Mouse (Mus musculus) liver, embryonic 13.5 days (tissue): ENCODE results near the gene Gimap4. TPM values are rescaled to one million over a fixed set of nuclear protein-coding genes. Genes with fewer than 3 reads are reported as not detected.

Source experiments
- ATAC-seq: fragments of 200-750 bp; cut with Nextera tagmentation; 2 replicates; pipeline ENCODE4 v1.8.0; 2017; ENCODE audit warnings: low read depth, mild to moderate bottlenecking, moderate number of reproducible peaks, moderate library complexity
- DNase-seq: peaks from one replicate; pipeline ENCODE4 v3.0.0; 2022
- H3K27ac ChIP-seq: fragments of 300-500 bp; sonication (generic); 2 replicates; pipeline ENCODE4 v1.5.1; 2015; ENCODE audit warnings: moderate library complexity, mild to moderate bottlenecking, inconsistent platforms
- H3K27me3 ChIP-seq: fragments of 300-500 bp; sonication (generic); 2 replicates; pipeline ENCODE4 v1.6.1; 2015; ENCODE audit warnings: mild to moderate bottlenecking, inconsistent platforms
- H3K36me3 ChIP-seq: fragments of 300-500 bp; sonication (generic); 2 replicates; pipeline ENCODE4 v1.6.1; 2015; ENCODE audit warnings: mild to moderate bottlenecking, inconsistent platforms
- H3K4me1 ChIP-seq: fragments of 300-500 bp; sonication (generic); replicated peaks from 2 replicates; pipeline ENCODE4 v1.6.1; 2015; ENCODE audit warnings: inconsistent platforms
- H3K4me2 ChIP-seq: fragments of 300-500 bp; sonication (generic); 2 replicates; pipeline ENCODE4 v1.6.1; 2015; ENCODE audit warnings: inconsistent platforms, mild to moderate bottlenecking, moderate library complexity
- H3K4me3 ChIP-seq: fragments of 300-500 bp; sonication (generic); replicated peaks from 2 replicates; pipeline ENCODE4 v1.5.1; 2015; ENCODE audit warnings: mild to moderate bottlenecking, inconsistent platforms
- H3K9ac ChIP-seq: fragments of 300-500 bp; sonication (generic); 2 replicates; pipeline ENCODE4 v1.6.1; 2015; ENCODE audit warnings: mild to moderate bottlenecking, inconsistent platforms
- H3K9me3 ChIP-seq: fragments of 300-500 bp; sonication (generic); replicated peaks from 2 replicates; pipeline ENCODE4 v1.6.1; 2016; ENCODE audit warnings: inconsistent platforms
- WGBS: fragments of 180-500 bp; shearing (Covaris S2); methylation state at CpG from one replicate; pipeline ENCODE4 v1.1.7; 2015; ENCODE audit not compliant: insufficient replicate concordance; 5-methylcytosine and 5-hydroxymethylcytosine counted together
- polyA plus RNA-seq: library from polyadenylated mRNA; unstranded; fragments of >200 nt; fragmentation: Nextera tagmentation; extraction: Ambion mirVana; gene quantifications from 2 replicates; pipeline ENCODE4 v1.2.1, GENCODE M21; 2015

The Gimap4 gene
- polyA plus RNA-seq, 1 experiment from 2014 or later: 11.6 TPM

DNA sequence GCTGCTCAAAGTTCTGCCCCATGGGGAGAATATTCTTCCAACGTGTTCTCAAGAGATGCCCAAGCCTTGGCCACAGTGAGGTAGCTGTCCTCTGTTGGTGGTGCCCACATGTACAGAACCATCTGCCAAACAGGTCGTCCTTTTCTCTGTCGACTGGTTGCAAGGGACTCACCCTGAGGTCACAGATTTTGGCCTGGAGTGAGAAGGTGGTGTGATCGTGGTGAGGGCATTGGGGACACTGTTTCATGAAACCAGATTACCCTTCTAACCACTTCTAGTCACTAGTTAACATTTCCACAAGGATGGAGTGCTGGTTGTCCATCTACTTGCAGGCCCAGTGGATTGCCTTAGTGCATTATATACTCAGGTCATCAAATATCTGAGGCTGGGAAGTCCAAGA lies 35.6 kb upstream of the Gimap4 start:
- no peaks in the 10 kb centered on the region for H3K9me3 ChIP-seq

DNA sequence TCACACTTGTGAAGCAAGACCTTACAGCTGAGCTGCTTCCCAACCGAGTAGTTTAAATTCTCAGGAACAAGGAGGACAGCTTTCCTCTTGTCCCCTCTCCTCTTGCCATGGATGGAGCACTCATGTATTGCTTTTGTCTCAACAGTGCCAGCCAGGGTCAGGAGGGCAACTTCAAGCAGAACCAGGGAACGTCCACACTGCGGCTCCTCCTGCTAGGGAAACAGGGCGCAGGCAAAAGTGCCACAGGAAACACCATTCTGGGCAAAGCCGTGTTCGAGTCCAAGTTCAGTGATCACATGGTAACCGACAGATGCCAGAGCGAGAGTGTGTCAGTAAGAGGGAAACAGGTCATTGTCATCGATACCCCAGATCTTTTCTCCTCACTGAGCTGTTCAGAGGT lies 34.3 kb upstream of the Gimap4 start:
- Histone ChIP-seq H3K4me1 (peaks cover 3% of the 10 kb centered on the region; the same call in 1 of the 2 replicates), H3K27me3 (no peaks in the 10 kb centered on the region; the same call in 1 of the 2 replicates), H3K9me3 (no peaks in the 10 kb centered on the region), H3K4me2 (no peak overlapping the region), H3K27ac (no peak overlapping the region), H3K4me3 (no peak overlapping the region), H3K9ac (no peak overlapping the region), H3K36me3 (no peaks in the 10 kb centered on the region)
- WGBS: 76% methylated on average over 9 of the region's 9 CpGs
- ATAC-seq (no peak), DNase-seq (no peak)

More for the DNA sequence above, 35.6 kb upstream of the Gimap4 start:
- Histone ChIP-seq H3K27me3 (no peaks in the 10 kb centered on the region; the same call in 1 of the 2 replicates), H3K36me3 (no peaks in the 10 kb centered on the region), H3K4me1 (peaks cover 3% of the 10 kb centered on the region; the same call in 1 of the 2 replicates), H3K4me2 (no peak overlapping the region), H3K9ac (no peak overlapping the region), H3K27ac (no peak overlapping the region), H3K4me3 (no peak overlapping the region)
- DNase-seq: no peak
- ATAC-seq: no peak
- 69% methylated on average over 4 of the region's 4 CpGs for WGBS

DNA sequence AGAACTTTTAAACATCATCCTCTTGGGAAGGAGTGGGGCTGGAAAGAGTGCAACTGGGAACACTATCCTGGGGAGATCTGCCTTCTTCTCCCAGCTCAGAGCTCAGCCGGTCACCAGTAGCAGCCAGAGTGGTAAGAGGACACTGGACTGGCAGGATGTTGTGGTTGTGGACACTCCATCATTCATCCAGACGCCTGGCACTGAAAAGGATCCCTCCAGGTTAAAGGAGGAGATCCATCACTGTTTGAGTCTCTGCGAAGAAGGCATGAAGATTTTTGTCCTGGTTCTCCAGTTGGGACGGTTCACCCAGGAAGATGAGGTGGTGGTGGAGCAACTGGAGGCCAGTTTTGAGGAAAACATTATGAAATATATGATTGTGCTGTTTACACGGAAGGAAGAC lies 25.6 kb upstream of the Gimap4 start:
- no peak for ATAC-seq

DNA sequence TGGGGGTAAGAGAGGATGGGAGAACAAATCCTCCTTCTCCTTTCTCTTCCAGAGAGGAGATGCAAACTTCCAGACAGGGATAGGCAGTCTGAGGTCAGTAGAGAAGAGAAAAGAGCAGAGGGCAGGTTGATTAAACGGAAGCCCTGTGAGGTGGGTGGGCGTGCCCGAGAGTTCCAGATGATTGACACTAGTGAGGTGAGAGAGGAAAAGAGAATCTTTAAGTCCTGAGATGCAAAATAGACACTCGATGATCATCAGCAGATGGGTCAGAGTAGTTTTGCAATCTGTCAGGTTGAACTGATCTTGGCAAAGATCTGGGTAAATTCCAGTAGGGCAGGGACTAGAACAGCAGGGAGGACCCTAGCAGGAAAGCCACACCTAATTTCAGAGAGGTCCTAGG lies 19.6 kb upstream of the Gimap4 start:
- H3K4me2 ChIP-seq: no peak overlapping the region
- H3K9ac ChIP-seq: no peak overlapping the region
- no peaks in the 10 kb centered on the region for H3K27me3 ChIP-seq
- no peaks in the 10 kb centered on the region for H3K9me3 ChIP-seq
- peaks cover 7% of the 10 kb centered on the region for H3K4me1 ChIP-seq
- H3K4me3 ChIP-seq: no peak overlapping the region
- ATAC-seq: no peak
- no peaks in the 10 kb centered on the region for H3K36me3 ChIP-seq
- no peak for DNase-seq
- H3K27ac ChIP-seq: no peak overlapping the region
- 52% methylated on average over 4 of the region's 4 CpGs for WGBS

More for the DNA sequence above, 25.6 kb upstream of the Gimap4 start:
- Histone ChIP-seq H3K4me3 (no peak overlapping the region), H3K36me3 (no peaks in the 10 kb centered on the region), H3K27me3 (no peaks in the 10 kb centered on the region), H3K9ac (no peak overlapping the region), H3K4me2 (no peak overlapping the region), H3K27ac (no peak overlapping the region), H3K4me1 (no peaks in the 10 kb centered on the region), H3K9me3 (no peaks in the 10 kb centered on the region)
- WGBS: 52% methylated on average over 5 of the region's 5 CpGs
- no peak for DNase-seq

DNA sequence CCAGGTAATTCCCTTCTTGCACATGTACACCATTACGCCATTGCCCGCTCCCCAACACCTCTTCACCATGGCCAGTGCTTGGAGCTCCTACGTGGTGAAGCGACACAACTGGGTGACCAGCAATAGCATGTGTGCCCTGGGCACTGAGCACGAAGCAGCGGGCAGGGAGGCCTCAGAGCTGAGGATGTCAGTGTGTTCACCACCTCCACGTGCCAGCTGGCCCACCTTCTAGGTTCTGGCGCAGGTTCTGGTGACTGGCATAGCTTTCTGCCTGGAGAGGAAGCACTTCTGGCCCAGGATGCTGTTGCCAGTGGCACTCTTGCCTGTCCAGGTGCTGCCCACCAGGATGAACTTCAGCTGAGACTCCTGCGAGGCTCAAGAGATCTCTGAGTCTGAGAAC lies 18.9 kb upstream of the Gimap4 start:
- Histone ChIP-seq H3K27ac (no peak overlapping the region), H3K27me3 (no peaks in the 10 kb centered on the region), H3K9ac (no peak overlapping the region), H3K4me2 (no peak overlapping the region), H3K9me3 (no peaks in the 10 kb centered on the region), H3K4me1 (peaks cover 7% of the 10 kb centered on the region), H3K36me3 (no peaks in the 10 kb centered on the region), H3K4me3 (no peak overlapping the region)
- DNase-seq (no peak), ATAC-seq (no peak)
- 77% methylated on average over 9 of the region's 9 CpGs for WGBS

DNA sequence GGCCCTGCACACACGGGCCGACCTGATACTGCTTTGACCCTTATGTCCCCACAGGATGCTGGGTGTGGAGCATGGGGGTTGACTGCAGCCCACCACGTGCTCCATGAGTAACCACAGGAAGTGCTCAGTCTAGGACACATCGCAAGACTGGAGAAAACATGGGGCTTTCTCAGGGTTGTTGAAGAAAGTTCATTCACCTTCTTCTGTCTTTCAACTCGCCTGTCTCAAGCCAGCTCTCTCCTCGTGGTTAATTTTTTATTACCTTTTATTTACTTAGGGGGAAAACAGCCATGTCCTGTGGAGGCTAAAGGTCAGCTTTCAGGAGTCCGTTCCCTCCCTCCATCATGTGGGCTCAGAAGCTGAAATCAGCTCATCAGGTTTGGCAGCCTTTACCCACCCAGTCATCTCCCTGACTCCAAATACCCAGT lies 18.2 kb upstream of the Gimap4 start:
- Histone ChIP-seq H3K9me3 (no peaks in the 10 kb centered on the region), H3K9ac (no peak overlapping the region), H3K36me3 (no peaks in the 10 kb centered on the region), H3K4me2 (no peak overlapping the region), H3K27me3 (no peaks in the 10 kb centered on the region), H3K4me3 (no peak overlapping the region), H3K27ac (no peak overlapping the region), H3K4me1 (peaks cover 7% of the 10 kb centered on the region)
- no peak for DNase-seq
- 23% methylated on average over 7 of the region's 7 CpGs for WGBS
- peak; percentile 59 for ATAC-seq

DNA sequence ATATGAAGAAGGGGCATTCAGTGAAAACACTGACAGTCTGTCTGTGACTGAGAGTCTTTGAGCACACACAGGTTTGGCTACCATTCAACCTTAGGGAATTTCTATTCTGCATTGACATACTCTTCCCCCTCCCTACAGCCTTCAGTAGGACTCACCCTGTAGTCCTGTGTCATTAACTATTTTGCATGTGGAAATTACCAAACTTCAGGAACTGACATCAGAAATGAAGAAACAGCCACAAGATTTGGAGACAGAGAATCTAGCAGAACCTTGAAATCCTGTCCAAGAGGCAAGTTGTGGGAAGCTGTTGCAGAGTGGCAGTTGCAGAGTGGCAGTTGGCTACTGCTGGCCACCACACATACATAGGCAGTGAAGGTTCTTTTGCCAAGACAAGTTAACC lies 16.3 kb upstream of the Gimap4 start:
- Histone ChIP-seq H3K4me1 (peaks cover 7% of the 10 kb centered on the region), H3K9me3 (no peaks in the 10 kb centered on the region), H3K4me3 (no peak overlapping the region), H3K36me3 (no peaks in the 10 kb centered on the region), H3K27me3 (no peaks in the 10 kb centered on the region), H3K4me2 (no peak overlapping the region), H3K27ac (no peak overlapping the region), H3K9ac (no peak overlapping the region)
- DNase-seq (no peak), ATAC-seq (no peak)

DNA sequence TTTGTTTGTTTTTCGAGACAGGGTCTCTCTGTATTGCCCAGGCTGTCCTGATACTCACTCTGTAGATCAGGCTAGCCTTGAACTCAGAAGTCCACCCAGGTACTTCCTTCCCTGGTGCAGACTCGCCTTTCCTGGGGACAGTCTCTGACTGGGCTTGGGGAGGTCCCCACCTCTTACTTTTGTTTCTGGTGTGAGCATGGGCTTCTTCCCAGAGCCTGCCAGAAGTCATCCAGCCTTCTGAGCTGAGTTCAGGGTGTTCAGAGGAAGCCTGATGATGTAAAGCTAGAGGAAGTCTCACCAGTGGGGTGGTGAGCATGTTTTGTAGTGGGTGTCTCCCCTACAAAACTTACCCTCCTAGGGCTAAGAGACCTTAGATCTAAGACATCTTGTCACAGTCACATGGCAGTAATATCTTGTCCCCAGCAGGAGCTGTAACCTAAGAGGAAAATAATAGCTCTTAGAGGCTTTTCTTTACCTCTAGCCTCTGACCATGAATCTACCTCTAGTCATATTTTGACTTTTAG lies 14.8 kb upstream of the Gimap4 start:
- no peak overlapping the region for H3K4me3 ChIP-seq
- H3K9me3 ChIP-seq: no peaks in the 10 kb centered on the region
- no peak overlapping the region for H3K27ac ChIP-seq
- H3K4me1 ChIP-seq: peaks cover 7% of the 10 kb centered on the region
- ATAC-seq: no peak
- 35% methylated on average over 2 of the region's 2 CpGs for WGBS
- no peak overlapping the region for H3K9ac ChIP-seq
- H3K4me2 ChIP-seq: no peak overlapping the region
- H3K27me3 ChIP-seq: no peaks in the 10 kb centered on the region
- no peaks in the 10 kb centered on the region for H3K36me3 ChIP-seq
- no peak for DNase-seq

DNA sequence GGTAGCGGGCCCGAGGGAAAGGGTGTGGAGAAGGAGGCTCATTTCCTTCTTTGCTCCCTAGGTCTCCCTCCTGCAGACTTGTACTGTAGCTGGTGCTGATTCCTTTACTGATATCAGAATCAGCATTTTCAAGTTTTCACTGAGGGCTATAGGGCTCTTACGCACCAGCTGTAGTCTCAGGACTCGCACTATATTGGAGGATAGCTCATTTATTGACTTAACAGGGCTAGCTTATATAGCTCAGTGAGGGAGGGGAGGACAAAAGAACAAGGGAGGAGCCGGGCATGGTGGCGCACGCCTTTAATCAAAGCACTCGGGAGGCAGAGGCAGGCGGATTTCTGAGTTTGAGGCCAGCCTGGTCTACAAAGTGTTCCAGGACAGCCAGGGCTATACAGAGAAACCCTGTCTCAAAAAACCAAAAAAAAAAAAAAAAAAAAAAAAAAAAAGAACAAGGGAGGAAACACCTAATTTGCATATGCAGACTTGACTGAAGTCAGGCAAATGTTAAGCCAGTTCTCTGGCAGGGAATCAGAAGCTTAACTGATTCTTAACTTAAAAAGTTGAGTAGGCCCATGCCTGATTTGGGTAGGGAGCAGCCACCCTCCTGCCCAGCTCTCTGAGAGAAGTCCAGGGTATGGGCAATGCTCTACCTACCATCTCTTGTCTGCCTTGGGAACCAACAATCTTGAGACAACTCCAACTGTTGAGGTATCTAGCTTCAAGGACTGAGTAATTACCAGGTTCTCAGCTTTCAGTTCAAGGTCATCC lies 9.9 kb upstream of the Gimap4 start:
- 0 out of 2 replicates have a peak, but pooled peaks cover 4% of the 10 kb centered on the region for H3K36me3 ChIP-seq
- no peak overlapping the region for H3K4me2 ChIP-seq
- H3K9me3 ChIP-seq: no peaks in the 10 kb centered on the region
- DNase-seq: no peak
- no peak overlapping the region for H3K27ac ChIP-seq
- H3K4me3 ChIP-seq: no peak overlapping the region
- no peak for ATAC-seq
- H3K27me3 ChIP-seq: no peaks in the 10 kb centered on the region
- peaks cover 27% of the 10 kb centered on the region for H3K4me1 ChIP-seq
- 79% methylated on average over 9 of the region's 9 CpGs for WGBS
- no peak overlapping the region for H3K9ac ChIP-seq

DNA sequence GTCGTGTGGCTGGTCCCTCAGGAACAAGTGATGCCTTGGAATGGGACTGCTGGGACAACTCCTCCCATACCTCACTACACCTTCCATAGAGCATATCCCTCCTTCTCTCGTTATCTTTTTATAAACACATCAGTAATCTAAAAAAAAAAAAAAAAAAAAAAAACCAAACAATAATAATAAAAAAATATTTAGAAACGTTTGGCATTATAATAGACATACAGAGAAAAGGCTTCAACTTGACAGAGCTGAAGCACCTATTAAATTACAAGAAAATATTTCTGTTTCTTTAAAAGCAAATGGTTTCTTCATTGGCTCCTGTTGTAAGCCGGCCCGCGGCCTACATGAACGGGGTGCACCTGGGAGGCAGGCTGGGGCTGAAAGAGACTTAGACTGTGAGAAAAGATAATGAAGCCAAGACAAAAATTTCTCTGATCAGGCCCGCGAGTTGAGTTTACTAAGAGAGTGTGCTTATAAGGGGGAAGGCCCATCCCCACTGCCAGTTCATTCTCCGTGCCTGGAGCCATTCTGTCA lies 8.9 kb upstream of the Gimap4 start:
- Histone ChIP-seq H3K4me2 (peak overlapping the region; percentile 70), H3K36me3 (0 out of 2 replicates have a peak, but pooled peaks cover 4% of the 10 kb centered on the region), H3K27me3 (no peaks in the 10 kb centered on the region), H3K4me1 (peaks cover 27% of the 10 kb centered on the region), H3K4me3 (peak overlapping the region; percentile 59), H3K9ac (peak overlapping the region; percentile 62), H3K9me3 (no peaks in the 10 kb centered on the region), H3K27ac (peak overlapping the region; percentile 74)
- ATAC-seq (peak; percentile 45), DNase-seq (no peak)
- WGBS: 24% methylated on average over 10 of the region's 10 CpGs

DNA sequence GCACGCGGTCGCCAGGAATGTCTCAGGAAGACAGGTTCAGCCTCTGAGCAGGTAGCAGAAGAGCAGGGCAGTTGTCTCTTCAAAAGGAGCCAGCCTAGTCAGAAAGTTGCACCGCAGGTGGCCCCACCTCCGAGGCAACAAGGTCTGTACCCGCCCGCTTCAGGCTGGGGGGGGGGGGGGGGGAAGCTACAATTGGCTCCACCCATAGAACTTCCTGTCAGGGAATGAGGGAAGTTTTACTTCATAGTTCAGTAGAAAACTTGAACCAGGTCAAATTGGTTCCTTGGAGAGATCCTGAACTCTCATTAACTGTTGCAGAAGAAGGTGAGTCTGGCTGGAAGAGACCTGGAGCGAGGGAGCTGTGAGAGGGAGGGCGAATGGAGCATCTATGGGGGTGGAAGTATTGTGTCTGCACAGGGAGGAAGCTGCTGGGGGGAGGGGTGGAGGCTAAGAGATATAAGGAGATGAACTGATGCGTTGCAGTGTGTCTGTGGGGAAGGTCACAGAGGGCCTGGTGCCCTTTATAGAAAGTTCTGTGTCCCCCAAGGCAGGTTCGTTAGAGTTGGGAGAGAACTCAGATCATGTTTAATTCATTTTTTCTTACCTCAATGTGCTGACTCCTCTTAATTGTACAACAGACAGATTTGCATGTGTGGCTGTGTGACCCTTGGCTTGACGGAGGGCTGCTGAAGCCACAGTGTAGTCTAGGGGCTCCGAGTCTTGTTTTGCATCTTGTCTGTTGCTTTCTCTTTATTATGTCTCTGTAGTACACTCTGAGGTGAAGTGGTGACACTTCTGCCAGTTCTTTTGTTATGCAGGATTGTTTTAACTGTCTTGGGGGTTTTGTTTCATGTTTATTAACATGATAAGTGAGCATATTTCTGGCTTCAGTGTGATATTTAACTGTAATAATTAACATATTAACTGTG lies 8.2 kb upstream of the Gimap4 start, which contains the start of gene Gimap9:
Gene Gimap9 (plus strand): TSS at position 199 of the 929 bp plus-strand sequence.
- H3K27me3 ChIP-seq: no peaks in the 10 kb centered on the region
- ATAC-seq (peak; percentile 86), DNase-seq (peak; percentile 40)
- WGBS: 9% methylated on average over 11 of the region's 13 CpGs
- peaks cover 27% of the 10 kb centered on the region for H3K4me1 ChIP-seq
- no peaks in the 10 kb centered on the region for H3K9me3 ChIP-seq
- H3K36me3 ChIP-seq: 0 out of 2 replicates have a peak, but pooled peaks cover 4% of the 10 kb centered on the region
- H3K4me2 ChIP-seq: peak within 1 kb of the TSS; percentile 70
- peak within 1 kb of the TSS; percentile 62 for H3K9ac ChIP-seq
- peak within 1 kb of the TSS; percentile 59 for H3K4me3 ChIP-seq
- peak within 1 kb of the TSS; percentile 74 for H3K27ac ChIP-seq
